8 mouse cellular contexts compared by ENCODE assay signal in the genomic region with DNA sequence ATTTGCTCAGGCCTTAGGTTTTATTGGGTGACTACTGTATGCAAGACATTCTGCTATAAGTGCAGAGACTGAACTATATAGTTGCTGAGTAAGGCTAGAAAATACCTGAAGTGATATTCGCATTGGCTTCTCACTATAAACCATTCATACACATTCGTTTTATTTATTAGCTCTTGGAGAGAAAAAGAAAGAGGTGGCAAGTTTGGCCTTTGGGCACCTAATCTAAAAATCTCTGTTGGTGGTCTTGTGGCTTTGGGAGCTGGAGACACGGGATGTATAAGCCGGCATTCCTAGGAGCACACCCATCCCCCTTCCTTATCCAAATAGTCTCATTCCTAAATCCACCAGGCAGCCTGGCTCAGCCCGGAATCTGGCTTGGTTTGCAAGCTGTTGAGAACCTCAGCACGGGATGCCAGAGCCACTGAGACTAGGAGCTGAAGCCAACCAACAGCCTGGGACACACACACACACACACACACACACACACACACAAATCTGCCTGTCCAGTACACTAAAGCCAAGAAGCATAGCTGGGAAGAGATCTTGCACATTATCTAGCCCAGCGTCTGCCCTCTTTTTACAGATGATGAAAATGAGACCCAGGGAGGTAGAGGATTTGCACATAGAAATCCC. TPM values are rescaled to one million over a fixed set of nuclear protein-coding genes. Genes with fewer than 3 reads are reported as not detected.
DNase-seq lines count a peak whose midpoint lies in the region.

No protein-coding gene starts in this region.

- DNase-seq in MN1 (ENCODE audit: low spot score): peak; percentile 49
- DNase-seq in cerebellum, adult 11-12 months: peak; percentile 78
- DNase-seq in forelimb bud, embryonic 11.5 days (ENCODE audit: low read depth, low spot score): peak; percentile 54
- DNase-seq in heart, postnatal 4 days: peak; percentile 68
- DNase-seq in left cerebral cortex, adult 18-20 months (ENCODE audit: low spot score in 2 of 2): peak; percentile 12 to 45
- peak; percentile 49 for DNase-seq in lung, postnatal 14 days
- peak; percentile 60 for DNase-seq in right cerebral cortex, postnatal 4 days
- DNase-seq in spleen, postnatal 10 days (ENCODE audit: low spot score in 2 of 2): no peak

RNA-seq across cellular contexts. Expression of a gene that starts 3.0 kb away (rescaled TPM):
- 10 to 100 TPM; 28.2 to 29.3 TPM for total RNA-seq in heart, postnatal 4 days (2021)
- total RNA-seq in left cerebral cortex, adult 18-20 months (2021): 10 to 100 TPM; 13.5 to 20.6 TPM

Comparison
In these comparisons a context has a peak if more than half of its experiments do, and no peak if none do; other contexts are left out.
1. DNase-seq: peak in MN1 (single experiment), cerebellum, adult 11-12 months (single experiment), forelimb bud, embryonic 11.5 days (single experiment), heart, postnatal 4 days (single experiment), left cerebral cortex, adult 18-20 months (2 of 2), lung, postnatal 14 days (single experiment) and right cerebral cortex, postnatal 4 days (single experiment); none in spleen, postnatal 10 days (0 of 2).